32 mouse cellular contexts compared by ENCODE assay signal in the genomic region with DNA sequence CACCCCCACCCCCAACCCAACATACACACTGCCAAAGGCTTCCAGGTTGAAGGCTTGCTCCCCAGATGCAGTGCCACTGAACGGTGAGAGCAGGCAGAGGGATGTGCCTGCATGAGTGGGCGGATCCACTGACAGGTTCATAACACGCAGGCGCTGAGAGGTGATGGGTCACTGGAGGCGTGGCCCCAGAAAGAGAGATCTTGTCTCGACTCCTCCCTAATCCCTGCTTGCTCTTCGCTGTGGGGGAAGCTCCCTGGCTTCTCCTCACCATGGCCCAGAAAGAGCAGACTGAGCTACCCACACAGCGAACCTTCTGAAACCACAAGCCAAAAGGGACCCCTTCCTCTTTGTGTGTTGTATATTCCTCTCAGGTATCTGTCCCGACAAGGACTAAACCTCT.
A peak's percentile ranks its signal among the peaks of the same experiment; 100 is the strongest.
DNase-seq lines count a peak whose midpoint lies in the region; ATAC-seq lines count a peak whose summit lies in the region.
"Had no signal": no experiment of that assay in that cellular context is flagged by ENCODE, and none has a peak within 500 bp of the region (broad histone marks: within the 10 kb centered on the region; RNA-seq: fewer than 3 reads in every experiment).

No protein-coding gene starts in this region.

- H3K9ac ChIP-seq in kidney, embryonic 16.5 days (replicated peaks; ENCODE audit: low read length): no peak overlapping the region
- H3K9ac ChIP-seq in embryonic facial prominence, embryonic 11.5 days (replicated peaks; ENCODE audit: low read length): no peak overlapping the region
- H3K9ac ChIP-seq in forebrain, embryonic 15.5 days (replicated peaks): no peak overlapping the region
- H3K9ac ChIP-seq: forebrain, postnatal 0 days; hindbrain, embryonic 12.5 days; intestine, embryonic 15.5 days; limb, embryonic 15.5 days; liver, embryonic 14.5 days; lung, embryonic 14.5 days had no signal

- no peaks in the 10 kb centered on the region for H3K9me3 ChIP-seq in kidney, embryonic 16.5 days (ENCODE audit: low read length)
- no peaks in the 10 kb centered on the region for H3K9me3 ChIP-seq in embryonic facial prominence, embryonic 11.5 days (replicated peaks; ENCODE audit: control insufficient read depth, low read length)
- H3K9me3 ChIP-seq in forebrain, embryonic 15.5 days: no peaks in the 10 kb centered on the region
- H3K9me3 ChIP-seq: hindbrain, embryonic 12.5 days; intestine, embryonic 15.5 days; limb, embryonic 10.5 days; limb, embryonic 15.5 days had no signal

- H3K4me2 ChIP-seq in kidney, embryonic 16.5 days (replicated peaks; ENCODE audit: low read depth, low read length): no peak overlapping the region
- H3K4me2 ChIP-seq in embryonic facial prominence, embryonic 11.5 days (ENCODE audit: low read depth, low read length): no peak overlapping the region
- no peak overlapping the region for H3K4me2 ChIP-seq in forebrain, embryonic 15.5 days (replicated peaks)
- H3K4me2 ChIP-seq: heart, embryonic 11.5 days; hindbrain, embryonic 12.5 days; intestine, embryonic 15.5 days; limb, embryonic 15.5 days; lung, embryonic 14.5 days; midbrain, embryonic 11.5 days had no signal

- no peak overlapping the region for H3K27ac ChIP-seq in kidney, embryonic 16.5 days (ENCODE audit: low read length)
- H3K27ac ChIP-seq in embryonic facial prominence, embryonic 11.5 days (replicated peaks; ENCODE audit: low read depth, low read length): no peak overlapping the region; the same call in 1 of the 2 replicates
- no peak overlapping the region for H3K27ac ChIP-seq in forebrain, embryonic 15.5 days (replicated peaks)
- H3K27ac ChIP-seq: hindbrain, embryonic 12.5 days; hindbrain, postnatal 0 days; intestine, embryonic 15.5 days; limb, embryonic 10.5 days; limb, embryonic 15.5 days; liver, embryonic 14.5 days had no signal

- WGBS in kidney, embryonic 16.5 days: 44% methylated on average over 9 of the region's 9 CpGs
- WGBS in embryonic facial prominence, embryonic 11.5 days: 44% methylated on average over 9 of the region's 9 CpGs
- WGBS in forebrain, embryonic 15.5 days: 46% methylated on average over 9 of the region's 9 CpGs

- no peak for DNase-seq in kidney, adult 9 months
- DNase-seq in thymus, postnatal 4 days: peak; percentile 9
- DNase-seq in thymus, postnatal 25 days: no peak
- DNase-seq in embryonic facial prominence, embryonic 11.5 days (ENCODE audit: low spot score): peak; percentile 12
- DNase-seq: adrenal gland, postnatal 14 days; cerebellum, adult 11 months; cerebellum, adult 9-11 months; forebrain, postnatal 0 days; gastrocnemius, postnatal 10 days; heart, postnatal 36 days; kidney, adult 2 months; kidney, postnatal 10 days; layer of hippocampus, postnatal 36 days; lung, embryonic 14.5 days; lung, postnatal 14 days; right cerebral cortex, postnatal 4 days; thymus, adult 18-20 months; thymus, postnatal 36 days had no signal

- no peak overlapping the region for H3K4me3 ChIP-seq in kidney, embryonic 16.5 days (ENCODE audit: low read length)
- H3K4me3 ChIP-seq in embryonic facial prominence, embryonic 11.5 days (ENCODE audit: low read depth, low read length): no peak overlapping the region
- H3K4me3 ChIP-seq in forebrain, embryonic 15.5 days: no peak overlapping the region
- H3K4me3 ChIP-seq: erythroblast, embryonic 14.5 days; hindbrain, embryonic 12.5 days; intestine, embryonic 15.5 days; limb, embryonic 10.5 days; limb, embryonic 15.5 days had no signal

- peak; percentile 27; the same call in 1 of the 2 replicates for ATAC-seq in kidney, embryonic 16.5 days (ENCODE audit: low FRiP score, low TSS enrichment)
- no peak for ATAC-seq in embryonic facial prominence, embryonic 11.5 days (replicated peaks; ENCODE audit: insufficient number of reproducible peaks, low FRiP score, low TSS enrichment, low read depth)
- no peak for ATAC-seq in forebrain, embryonic 15.5 days (replicated peaks)
- ATAC-seq in granulocyte monocyte progenitor cell, adult 5-6 weeks (replicated peaks; ENCODE audit: poor library complexity, severe bottlenecking): no peak
- ATAC-seq: CD4-positive, CD25-positive, alpha-beta regulatory T cell, adult 4 months; forebrain, postnatal 0 days; hindbrain, postnatal 0 days; intestine, embryonic 15.5 days; midbrain, embryonic 16.5 days had no signal

- H3K36me3 ChIP-seq in kidney, embryonic 16.5 days (ENCODE audit: insufficient read depth, low read length): no peaks in the 10 kb centered on the region
- no peaks in the 10 kb centered on the region for H3K36me3 ChIP-seq in embryonic facial prominence, embryonic 11.5 days (replicated peaks; ENCODE audit: control insufficient read depth, insufficient read depth, low read depth, low read length)
- H3K36me3 ChIP-seq in forebrain, embryonic 15.5 days: no peaks in the 10 kb centered on the region
- H3K36me3 ChIP-seq: hindbrain, embryonic 12.5 days; intestine, embryonic 15.5 days; limb, embryonic 10.5 days; limb, embryonic 15.5 days had no signal

- H3K4me1 ChIP-seq in kidney, embryonic 16.5 days (ENCODE audit: insufficient read depth, low read length): peaks cover 8% of the 10 kb centered on the region; the same call in 1 of the 2 replicates
- no peaks in the 10 kb centered on the region for H3K4me1 ChIP-seq in embryonic facial prominence, embryonic 11.5 days (ENCODE audit: control insufficient read depth, insufficient read depth, low read length)
- H3K4me1 ChIP-seq in forebrain, embryonic 15.5 days: no peaks in the 10 kb centered on the region
- H3K4me1 ChIP-seq: hindbrain, embryonic 12.5 days; limb, embryonic 15.5 days had no signal

- no peaks in the 10 kb centered on the region for H3K27me3 ChIP-seq in kidney, embryonic 16.5 days (ENCODE audit: insufficient read depth, low read length)
- 0 out of 2 replicates have a peak, but pooled peaks cover 2% of the 10 kb centered on the region for H3K27me3 ChIP-seq in embryonic facial prominence, embryonic 11.5 days (ENCODE audit: control insufficient read depth, insufficient read depth, low read length)
- H3K27me3 ChIP-seq in forebrain, embryonic 15.5 days: no peaks in the 10 kb centered on the region
- H3K27me3 ChIP-seq: hindbrain, embryonic 12.5 days; intestine, embryonic 15.5 days; limb, embryonic 15.5 days had no signal

Comparison
In these comparisons a context has a peak if more than half of its experiments do, and no peak if none do; other contexts are left out.
1. DNase-seq: peak in thymus, postnatal 4 days (single experiment) and embryonic facial prominence, embryonic 11.5 days (single experiment); none in kidney, adult 9 months (single experiment) and thymus, postnatal 25 days (single experiment).